Mouse (Mus musculus) liver, embryonic 13.5 days (tissue): ENCODE results near the gene Fhod1. TPM values are rescaled to one million over a fixed set of nuclear protein-coding genes. Genes with fewer than 3 reads are reported as not detected.

ENCODE experiments used
- ATAC-seq: fragments of 200-750 bp; cut with Nextera tagmentation; 2 replicates; pipeline ENCODE4 v1.8.0; 2017; ENCODE audit warnings: low read depth, mild to moderate bottlenecking, moderate number of reproducible peaks, moderate library complexity
- DNase-seq: peaks from one replicate; pipeline ENCODE4 v3.0.0; 2022
- H3K27ac ChIP-seq: fragments of 300-500 bp; sonication (generic); 2 replicates; pipeline ENCODE4 v1.5.1; 2015; ENCODE audit warnings: moderate library complexity, mild to moderate bottlenecking, inconsistent platforms
- H3K27me3 ChIP-seq: fragments of 300-500 bp; sonication (generic); 2 replicates; pipeline ENCODE4 v1.6.1; 2015; ENCODE audit warnings: mild to moderate bottlenecking, inconsistent platforms
- H3K36me3 ChIP-seq: fragments of 300-500 bp; sonication (generic); 2 replicates; pipeline ENCODE4 v1.6.1; 2015; ENCODE audit warnings: mild to moderate bottlenecking, inconsistent platforms
- H3K4me1 ChIP-seq: fragments of 300-500 bp; sonication (generic); replicated peaks from 2 replicates; pipeline ENCODE4 v1.6.1; 2015; ENCODE audit warnings: inconsistent platforms
- H3K4me2 ChIP-seq: fragments of 300-500 bp; sonication (generic); 2 replicates; pipeline ENCODE4 v1.6.1; 2015; ENCODE audit warnings: inconsistent platforms, mild to moderate bottlenecking, moderate library complexity
- H3K4me3 ChIP-seq: fragments of 300-500 bp; sonication (generic); replicated peaks from 2 replicates; pipeline ENCODE4 v1.5.1; 2015; ENCODE audit warnings: mild to moderate bottlenecking, inconsistent platforms
- H3K9ac ChIP-seq: fragments of 300-500 bp; sonication (generic); 2 replicates; pipeline ENCODE4 v1.6.1; 2015; ENCODE audit warnings: mild to moderate bottlenecking, inconsistent platforms
- H3K9me3 ChIP-seq: fragments of 300-500 bp; sonication (generic); replicated peaks from 2 replicates; pipeline ENCODE4 v1.6.1; 2016; ENCODE audit warnings: inconsistent platforms
- WGBS: fragments of 180-500 bp; shearing (Covaris S2); methylation state at CpG from one replicate; pipeline ENCODE4 v1.1.7; 2015; ENCODE audit not compliant: insufficient replicate concordance; 5-methylcytosine and 5-hydroxymethylcytosine counted together
- microRNA counts: library from miRNA; unstranded; fragments of <30 nt; microRNA quantifications from one replicate; lab custom pipeline; 2016
- microRNA-seq: library from miRNA; unstranded; fragments of <30 nt; microRNA quantifications from one replicate; pipeline ENCODE4, GENCODE M21; 2016
- polyA plus RNA-seq: library from polyadenylated mRNA; unstranded; fragments of >200 nt; fragmentation: Nextera tagmentation; extraction: Ambion mirVana; gene quantifications from 2 replicates; pipeline ENCODE4 v1.2.1, GENCODE M21; 2015

Gene Fhod1
- polyA plus RNA-seq, 1 experiment from 2014 or later = 0.71 TPM

- H3K4me1 ChIP-seq = peaks cover 29% of the 10 kb centered on the region
- WGBS = 80% methylated on average over 12 of the region's 12 CpGs
- no peaks in the 10 kb centered on the region for H3K9me3 ChIP-seq
- no peak overlapping the region for H3K27ac ChIP-seq
- DNase-seq (no peak), ATAC-seq (no peak)
- H3K27me3 ChIP-seq = peaks cover 89% of the 10 kb centered on the region
- H3K36me3 ChIP-seq = 0 out of 2 replicates have a peak, but pooled peaks cover 4% of the 10 kb centered on the region
- H3K4me2 ChIP-seq = no peak overlapping the region
- no peak overlapping the region for H3K9ac ChIP-seq
- no peak overlapping the region for H3K4me3 ChIP-seq
These were observed 65.9 kb downstream of the Fhod1 start for GRCm38 (mm10) chr8:105281821-105282220.

GRCm38 (mm10) chr8:105280567-105280966 is 67.2 kb downstream of the Fhod1 start:
- Histone ChIP-seq H3K9ac (no peak overlapping the region), H3K27me3 (peaks cover 91% of the 10 kb centered on the region), H3K9me3 (no peaks in the 10 kb centered on the region), H3K4me1 (peaks cover 42% of the 10 kb centered on the region), H3K4me3 (no peak overlapping the region), H3K4me2 (no peak overlapping the region), H3K27ac (no peak overlapping the region), H3K36me3 (0 out of 2 replicates have a peak, but pooled peaks cover 4% of the 10 kb centered on the region)
- 46% methylated on average over 3 of the region's 3 CpGs for WGBS
- DNase-seq (no peak), ATAC-seq (no peak)

MicroRNAs within 50 kb of the gene (microRNA counts, 519-probe panel; counts per million panel counts)
- microRNA mmu-miR-328 (lab: Ali Mortazavi, UCI) = 114 counts per million

Small RNA genes within 50 kb of the gene (microRNA-seq; reads per million reads assigned to microRNA genes)
- not detected for gene Gm27320
- gene Mir328 = 484 reads per million, percentile 68 among the genes with 10 or more reads in this experiment

Other genes starting within 250 kb of the Fhod1 start
- not detected in 2 replicates for gene Ces4a, start 216.2 kb downstream of the Fhod1 start, polyA plus RNA-seq
- gene Cbfb, start 177.3 kb downstream of the Fhod1 start, polyA plus RNA-seq = 8.9 and 11.5 TPM in 2 replicates
- gene D230025D16Rik, start 122.8 kb downstream of the Fhod1 start, polyA plus RNA-seq = 13.5 and 16.0 TPM in 2 replicates
- gene B3gnt9, start 92.8 kb downstream of the Fhod1 start, polyA plus RNA-seq = 2.3 and 3.2 TPM in 2 replicates
- gene Tradd, start 83.3 kb downstream of the Fhod1 start, polyA plus RNA-seq = 16.2 and 16.7 TPM in 2 replicates
- 0.98 and 1.1 TPM in 2 replicates for gene Fbxl8, start 83.3 kb downstream of the Fhod1 start, polyA plus RNA-seq
- gene Hsf4, start 78.2 kb downstream of the Fhod1 start, polyA plus RNA-seq = 0.10 TPM in 1 of 2 replicates, not detected in the other
- gene Nol3, start 71.8 kb downstream of the Fhod1 start, polyA plus RNA-seq = 0.10 and 0.14 TPM in 2 replicates
- gene 4931428F04Rik, start 58.1 kb downstream of the Fhod1 start, polyA plus RNA-seq = 0.60 and 1.1 TPM in 2 replicates
- gene Exoc3l, start 51.9 kb downstream of the Fhod1 start, polyA plus RNA-seq = 6.2 and 6.7 TPM in 2 replicates
- 187 and 232 TPM in 2 replicates for gene E2f4, start 50.3 kb downstream of the Fhod1 start, polyA plus RNA-seq
- gene Elmo3, start 42.4 kb downstream of the Fhod1 start, polyA plus RNA-seq = 2.1 and 2.8 TPM in 2 replicates
- gene Lrrc29, start 21.7 kb downstream of the Fhod1 start, polyA plus RNA-seq = 9.4 and 9.5 TPM in 2 replicates
- 103 and 108 TPM in 2 replicates for gene Tmem208, start 21.6 kb downstream of the Fhod1 start, polyA plus RNA-seq
- gene Slc9a5, start 890 bp upstream of the Fhod1 start, polyA plus RNA-seq = 0.14 and 0.15 TPM in 2 replicates
- gene Plekhg4, start 25.3 kb upstream of the Fhod1 start, polyA plus RNA-seq = 0.05 and 0.09 TPM in 2 replicates
- not detected in 2 replicates for gene Kctd19, start 65.5 kb upstream of the Fhod1 start, polyA plus RNA-seq
- gene Lrrc36, start 65.6 kb upstream of the Fhod1 start, polyA plus RNA-seq = 0.15 and 0.16 TPM in 2 replicates
- 1.6 and 1.8 TPM in 2 replicates for gene Tppp3, start 123.6 kb upstream of the Fhod1 start, polyA plus RNA-seq
- 2.1 TPM in 2 replicates for gene Zdhhc1, start 148.9 kb upstream of the Fhod1 start, polyA plus RNA-seq
- gene Hsd11b2, start 170.8 kb upstream of the Fhod1 start, polyA plus RNA-seq = 1.5 and 2.2 TPM in 2 replicates
- 49.4 and 52.7 TPM in 2 replicates for gene Atp6v0d1, start 218.1 kb upstream of the Fhod1 start, polyA plus RNA-seq